Mouse (Mus musculus): ENCODE measurements at regions not wholly inside any gene's neighbourhood (a gene's known extent, or its start where the extent isn't known, plus 50 kb on each side); places are given as distances from the start of the nearest gene placed in this dataset.

GRCm38 (mm10) chr2:117743901-117744300, 367.8 kb upstream of the Thbs1 start:
- no peak for DNase-seq

DNA sequence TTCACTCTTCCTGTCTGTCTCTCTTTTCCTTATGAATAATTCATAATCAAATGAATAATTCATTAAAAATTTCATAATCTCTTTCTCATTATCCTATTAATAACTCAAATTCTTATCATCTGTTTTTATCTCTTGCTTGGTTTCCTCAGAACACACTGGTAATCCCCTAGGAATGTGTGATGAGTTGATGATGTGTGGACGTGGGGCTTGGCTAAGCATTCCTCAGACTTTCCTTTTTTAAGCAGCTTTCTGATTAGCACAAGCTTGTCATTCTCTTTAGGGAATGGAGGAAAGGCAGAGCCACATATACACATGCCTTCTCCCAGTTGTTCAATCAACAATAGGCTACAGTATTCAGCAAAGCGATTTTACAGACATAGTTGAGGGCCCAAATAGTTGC, 365.9 kb upstream of the Thbs1 start:
- DNase-seq, result no peak

GRCm38 (mm10) chr2:117747136-117747535, 364.5 kb upstream of the Thbs1 start:
- DNase-seq, result no peak

DNA sequence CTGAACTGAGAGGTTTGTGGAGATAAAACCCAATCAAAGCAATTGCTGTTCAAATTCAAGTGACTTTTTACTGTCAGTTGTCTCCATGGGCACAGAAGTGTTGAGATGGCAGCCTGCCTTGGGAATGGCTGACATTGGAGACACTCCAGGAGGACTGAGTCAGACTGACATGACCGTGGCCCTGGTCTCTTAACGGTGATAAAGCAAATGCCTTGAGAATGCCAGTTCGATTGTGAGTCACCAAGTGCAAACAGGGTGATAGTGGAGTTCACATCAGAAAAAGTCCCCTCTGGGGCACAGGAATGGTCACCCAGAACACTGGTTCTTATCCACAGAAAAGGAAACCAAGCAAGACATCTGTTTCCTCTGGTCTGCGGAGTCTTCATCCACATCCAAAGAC, 362.8 kb upstream of the Thbs1 start:
- DNase-seq, result no peak

DNA sequence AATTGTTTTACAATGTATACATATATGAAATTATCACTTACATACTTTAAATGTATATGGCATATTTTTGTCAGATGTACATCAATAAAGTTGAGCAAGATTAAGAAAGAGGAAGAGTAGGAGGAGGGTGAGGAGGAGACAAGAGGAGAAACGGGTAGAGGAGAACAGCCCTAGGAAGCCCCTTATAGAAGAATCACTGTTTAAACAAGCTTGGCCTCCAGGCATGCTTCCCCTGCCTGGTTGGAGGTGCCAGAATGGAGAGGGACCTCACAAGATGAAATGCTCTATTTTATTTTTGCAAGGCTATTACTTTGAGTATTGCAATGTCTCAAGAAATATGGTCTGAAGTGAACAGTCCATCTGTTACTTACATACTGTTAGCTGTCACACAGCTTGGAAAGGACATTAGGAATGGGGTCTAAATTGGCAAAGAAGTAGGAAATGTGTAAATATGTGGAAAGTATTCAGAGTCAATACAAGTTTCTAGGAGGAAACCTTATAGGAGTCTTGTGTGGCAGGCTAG, 352.1 kb upstream of the Thbs1 start:
- DNase-seq, result no peak

- no peak for DNase-seq
These were observed 348.0 kb upstream of the Thbs1 start for GRCm38 (mm10) chr2:117763631-117764030.

DNA sequence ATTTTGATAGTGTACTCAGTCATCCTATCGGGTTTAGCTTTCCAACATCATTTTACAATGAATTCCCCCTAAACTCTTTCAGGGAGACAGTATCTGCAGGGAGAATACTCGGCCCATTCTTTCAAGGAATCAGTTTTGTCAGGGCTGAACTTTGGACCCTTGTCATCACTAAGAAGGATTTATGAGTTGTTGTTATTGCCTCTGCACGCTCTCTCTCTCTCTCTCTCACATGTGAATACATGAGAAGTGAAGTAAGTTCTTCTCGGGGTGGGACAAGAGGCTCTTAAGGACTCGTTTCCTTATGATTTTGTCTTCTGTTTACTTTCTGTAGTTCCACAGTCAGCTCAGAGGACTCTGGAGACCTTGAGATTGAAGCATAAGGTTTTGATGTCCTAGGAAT, 346.1 kb upstream of the Thbs1 start:
- DNase-seq, result no peak

DNA sequence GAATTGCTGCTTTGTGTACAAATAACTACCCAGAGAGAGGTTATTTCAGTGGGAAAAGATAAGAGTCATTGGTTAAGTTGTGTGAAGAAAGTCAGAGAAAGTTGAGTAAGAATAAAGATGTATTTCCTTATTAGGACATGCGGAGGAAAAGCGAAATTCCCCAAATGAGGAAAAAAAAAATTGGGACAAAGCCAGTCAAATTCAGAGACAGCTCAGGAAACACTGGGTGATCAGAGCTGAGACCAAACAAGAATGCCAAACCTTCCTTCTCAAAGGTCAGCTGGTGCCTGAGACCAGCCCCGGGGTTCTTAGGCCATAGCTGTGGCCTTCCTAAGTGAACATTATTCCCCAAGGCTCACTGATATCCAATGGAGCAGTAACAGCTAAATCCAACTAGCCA, 345.2 kb upstream of the Thbs1 start:
- no peak for DNase-seq

GRCm38 (mm10) chr2:117769402-117770114, 342.1 kb upstream of the Thbs1 start:
- no peak for DNase-seq

GRCm38 (mm10) chr2:117770115-117770485, 341.6 kb upstream of the Thbs1 start:
- no peak for DNase-seq

- DNase-seq, result no peak
These were observed 331.4 kb upstream of the Thbs1 start for GRCm38 (mm10) chr2:117780287-117780686.

- DNase-seq, result no peak
These were observed 330.9 kb upstream of the Thbs1 start for GRCm38 (mm10) chr2:117780816-117781215.

DNA sequence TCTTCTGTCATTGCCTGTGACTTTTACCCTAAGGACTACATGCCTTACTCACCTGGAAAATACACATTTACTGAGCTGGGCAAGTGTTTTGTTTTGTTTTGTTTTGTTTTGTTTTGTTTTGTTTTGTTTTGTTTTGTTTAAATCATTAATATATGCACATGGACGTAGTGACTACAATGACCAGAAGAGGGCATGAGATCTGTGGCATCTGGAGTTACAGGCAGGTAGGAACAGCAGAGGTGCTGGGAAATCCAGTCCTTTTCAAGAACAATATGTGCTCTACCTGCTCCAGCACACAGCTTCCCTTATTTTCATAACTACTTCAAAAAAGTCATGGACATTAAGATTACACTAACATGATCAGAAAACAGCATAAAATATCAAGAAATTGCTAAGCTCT, 324.4 kb upstream of the Thbs1 start:
- DNase-seq, result no peak

- no peak for DNase-seq
These were observed 317.4 kb upstream of the Thbs1 start for GRCm38 (mm10) chr2:117794285-117794684.

DNA sequence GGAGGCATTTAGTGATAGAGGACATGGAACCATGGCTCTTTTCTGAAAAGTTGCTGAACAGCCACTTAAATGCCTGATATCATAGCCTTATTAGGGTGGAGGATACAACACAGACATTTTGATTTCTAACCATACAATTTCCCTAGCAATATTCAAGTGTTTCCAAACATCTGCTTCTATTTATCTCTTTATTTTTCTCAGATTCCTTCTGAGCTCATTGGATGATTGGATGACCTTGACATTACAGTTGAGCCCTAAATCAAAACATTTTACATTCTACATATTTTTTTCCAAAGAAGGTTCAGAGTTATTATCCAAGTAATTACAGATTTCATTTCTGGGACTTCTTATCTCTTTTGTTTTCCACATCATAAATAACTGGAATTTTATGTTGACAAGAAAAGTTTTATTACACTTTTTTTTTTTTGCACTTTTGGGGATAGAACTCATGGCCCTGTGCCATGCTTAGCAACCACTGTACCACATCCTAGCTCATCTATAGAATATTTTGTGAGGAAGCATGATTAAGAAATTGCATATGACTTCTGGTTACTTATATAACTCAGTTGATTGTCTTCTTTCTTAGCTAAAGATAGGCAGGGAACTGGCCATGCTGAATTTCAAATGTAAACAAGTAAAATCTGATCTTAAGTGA, 309.6 kb upstream of the Thbs1 start:
- DNase-seq, result no peak

DNA sequence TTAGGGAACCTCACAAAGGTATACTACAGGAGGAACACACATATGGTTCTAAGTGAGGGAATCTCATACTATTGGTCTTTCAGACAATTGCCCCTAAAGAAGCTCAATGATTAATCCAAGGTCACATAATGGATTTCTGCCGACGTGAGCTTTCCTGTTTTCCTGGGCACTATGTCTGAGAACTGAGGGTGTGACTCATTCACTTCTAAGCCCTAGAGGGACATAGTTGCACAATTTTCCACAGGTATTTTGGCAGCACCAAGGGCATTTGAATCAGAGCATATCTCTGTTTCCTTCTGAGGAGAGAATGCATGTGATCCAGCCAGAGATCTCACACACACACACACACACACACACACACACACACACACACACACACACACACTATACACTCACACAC, 309.0 kb upstream of the Thbs1 start:
- no peak for DNase-seq

- DNase-seq, result no peak
These were observed 307.0 kb upstream of the Thbs1 start for GRCm38 (mm10) chr2:117804686-117805085.

- no peak for DNase-seq
These were observed 304.6 kb upstream of the Thbs1 start for GRCm38 (mm10) chr2:117807121-117807520.

- no peak for DNase-seq
These were observed 300.2 kb upstream of the Thbs1 start for GRCm38 (mm10) chr2:117811506-117811905.

DNA sequence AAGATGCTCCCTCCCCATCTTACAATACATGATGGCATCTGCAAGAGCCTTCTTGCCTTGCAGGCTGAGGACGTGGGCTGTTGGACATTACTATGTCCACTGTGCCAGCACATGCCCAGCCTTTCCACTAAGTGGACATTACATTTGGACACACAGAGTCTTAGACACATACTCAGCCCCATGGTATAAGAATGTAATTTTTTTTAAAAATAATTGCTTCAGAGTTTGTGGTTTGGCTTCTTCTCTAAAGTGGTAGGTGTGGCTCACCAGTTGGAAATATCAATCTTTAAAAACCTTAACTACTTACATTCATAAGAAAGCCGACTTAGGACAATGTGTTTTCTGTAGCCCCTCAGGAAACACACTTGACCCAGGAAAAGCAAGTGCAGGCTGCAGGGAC, 299.7 kb upstream of the Thbs1 start:
- no peak for DNase-seq

DNA sequence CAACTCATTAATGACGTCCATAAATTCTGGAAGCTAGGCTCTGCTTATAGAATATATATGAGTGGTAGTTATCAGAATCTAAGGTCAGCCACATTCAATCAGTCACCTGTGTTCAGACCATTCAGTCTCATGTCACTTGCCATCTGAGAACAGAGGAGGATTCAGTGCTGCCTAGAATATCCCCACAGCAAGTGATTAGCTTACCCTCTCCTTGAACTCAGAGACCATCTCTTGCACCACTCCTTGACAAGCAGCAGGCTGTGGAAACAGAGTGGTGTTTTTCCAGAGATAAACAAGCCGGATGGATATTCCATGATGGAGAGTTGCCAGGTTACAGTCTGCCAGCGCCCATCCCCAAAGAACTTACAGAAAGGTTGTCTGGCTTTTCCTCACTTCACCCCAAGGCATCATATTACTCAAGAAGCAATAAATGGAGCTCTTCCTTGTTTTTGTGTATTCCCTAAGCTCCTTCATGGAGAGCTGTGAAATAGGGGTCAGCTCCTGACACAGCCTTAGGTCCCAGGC, 291.9 kb upstream of the Thbs1 start:
- DNase-seq, result no peak

DNA sequence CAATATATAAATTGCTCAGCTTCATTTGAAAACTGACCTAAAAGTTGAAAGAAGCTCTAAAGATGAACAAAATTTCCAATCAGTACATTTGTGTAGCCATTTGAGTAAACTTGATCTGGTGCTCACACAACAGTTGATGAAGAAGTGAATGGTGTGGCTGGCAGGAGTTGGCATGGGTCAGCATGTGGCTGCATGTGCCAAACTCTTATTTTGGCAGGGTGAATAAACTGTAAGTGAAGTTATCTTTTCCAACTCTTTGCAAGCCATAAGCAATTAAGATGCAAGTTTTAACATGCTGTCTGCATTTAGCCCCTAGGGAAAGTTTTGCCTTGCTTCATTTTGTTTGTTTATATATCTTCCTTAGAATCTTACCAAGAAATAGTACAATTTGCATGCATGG, 291.0 kb upstream of the Thbs1 start:
- no peak for DNase-seq

- DNase-seq, result no peak
These were observed 286.6 kb upstream of the Thbs1 start for GRCm38 (mm10) chr2:117825088-117825487.

DNA sequence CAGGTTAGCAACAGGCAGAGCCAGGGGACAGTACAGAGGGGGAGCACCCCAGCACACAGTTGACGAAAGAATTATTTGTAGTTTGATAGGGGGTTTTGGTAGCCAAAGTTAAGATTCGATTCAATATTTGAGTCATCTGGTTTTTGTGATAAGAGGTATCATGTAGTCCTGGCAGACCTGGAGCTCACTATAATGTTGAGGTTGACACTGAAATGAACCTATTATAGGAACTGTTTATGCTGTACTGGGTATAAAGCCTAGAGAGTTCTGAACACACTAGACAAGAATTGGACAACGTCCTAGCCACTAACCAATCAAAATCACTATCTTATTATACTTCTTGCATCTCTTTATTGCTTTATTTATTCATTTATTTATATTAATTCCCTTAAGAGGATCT, 284.4 kb upstream of the Thbs1 start:
- no peak for DNase-seq

GRCm38 (mm10) chr2:117838387-117838786, 273.3 kb upstream of the Thbs1 start:
- DNase-seq, result no peak

Measured in cerebellum, adult 18-20 months (tissue).